Mouse (Mus musculus) CH12.LX (cell line): ENCODE measurements around the gene Ndufs6.

Experiments
- CTCF ChIP-seq, 2 experiments: IDR thresholded peaks in 1 of 2; conservative IDR thresholded peaks in 1 of 2; 2 replicates each; pipeline ENCODE4 v1.5.1; 2011 to 2012; ENCODE audit warnings: low read depth in 2 of 2, low read length in 2 of 2, improper control_type of control experiment in 1 of 2, inconsistent platforms in 1 of 2, mild to moderate bottlenecking in 1 of 2, moderate library complexity in 1 of 2
- ELF1 ChIP-seq: IDR thresholded peaks from 2 replicates; pipeline ENCODE4 v1.6.1; 2014; ENCODE audit warnings: low read depth, mild to moderate bottlenecking, inconsistent platforms, low read length, improper control_type of control experiment
- MAX ChIP-seq: IDR thresholded peaks from 2 replicates; pipeline ENCODE4 v1.6.1; 2011; ENCODE audit warnings: low read length, improper control_type of control experiment
- SIN3A ChIP-seq: IDR thresholded peaks from 2 replicates; pipeline ENCODE4 v1.6.1; 2012; ENCODE audit warnings: low read length, improper control_type of control experiment, inconsistent platforms
- TCF12 ChIP-seq: IDR thresholded peaks from 2 replicates; pipeline ENCODE4 v1.6.1; 2014; ENCODE audit warnings: low read depth, mild to moderate bottlenecking, inconsistent platforms, low read length, improper control_type of control experiment
- ZKSCAN1 ChIP-seq: IDR thresholded peaks from 2 replicates; pipeline ENCODE4 v1.6.1; 2012; ENCODE audit warnings: low read depth, inconsistent platforms, low read length, improper control_type of control experiment, borderline replicate concordance

- TF ChIP-seq CTCF (conservative IDR thresholded peaks at IDR 0.05 in 1 of 2, IDR thresholded peaks at IDR 0.05 in 1 of 2; ENCODE audit: low read depth in 2 of 2, low read length in 2 of 2) = no peak
- TF ChIP-seq TCF12 = no peak
- TF ChIP-seq ZKSCAN1 = no peak
- no peak for TF ChIP-seq MAX
- TF ChIP-seq SIN3A = no peak
- TF ChIP-seq ELF1 = no peak
These were observed 8.4 kb upstream of the Ndufs6 start for GRCm38 (mm10) chr13:73336753-73337152.
